Comparison of ENCODE assay signal across 15 mouse cellular contexts in genomic region chr14:73092871-73093270, GRCm38 (mm10). TPM values are rescaled to one million over a fixed set of nuclear protein-coding genes. Genes with fewer than 3 reads are reported as not detected.
"Had no signal": no experiment of that assay in that cellular context is flagged by ENCODE, and none has a peak within 500 bp of the region (broad histone marks: within the 10 kb centered on the region; RNA-seq: fewer than 3 reads in every experiment).

No protein-coding gene starts in this region.

- H3K27ac ChIP-seq: midbrain, embryonic 10.5 days; midbrain, embryonic 12.5 days; neural tube, embryonic 13.5 days; neural tube, embryonic 15.5 days had no signal

- H3K4me2 ChIP-seq: lung, embryonic 14.5 days; midbrain, embryonic 12.5 days; neural tube, embryonic 13.5 days; neural tube, embryonic 15.5 days had no signal

- H3K36me3 ChIP-seq: midbrain, embryonic 10.5 days; midbrain, embryonic 12.5 days; neural tube, embryonic 13.5 days; neural tube, embryonic 15.5 days had no signal

- H3K4me3 ChIP-seq: midbrain, embryonic 10.5 days; midbrain, embryonic 12.5 days; myocyte; neural tube, embryonic 13.5 days; neural tube, embryonic 15.5 days had no signal

- H3K9ac ChIP-seq: lung, embryonic 14.5 days; midbrain, embryonic 12.5 days; neural tube, embryonic 13.5 days; neural tube, embryonic 15.5 days had no signal

- H3K27me3 ChIP-seq: midbrain, embryonic 12.5 days; neural tube, embryonic 13.5 days; neural tube, embryonic 15.5 days had no signal

- H3K9me3 ChIP-seq: midbrain, embryonic 10.5 days; midbrain, embryonic 12.5 days; neural tube, embryonic 13.5 days; neural tube, embryonic 15.5 days had no signal

- H3K4me1 ChIP-seq: midbrain, embryonic 10.5 days; midbrain, embryonic 12.5 days; neural tube, embryonic 13.5 days; neural tube, embryonic 15.5 days had no signal

- DNase-seq: lung, adult 18-20 months; lung, embryonic 14.5 days; lung, postnatal 10 days; lung, postnatal 4 days; midbrain, embryonic 14.5 days; right cerebral cortex, postnatal 14 days; thymus, adult 18-20 months; thymus, postnatal 14 days; thymus, postnatal 36 days had no signal

- ATAC-seq: midbrain, embryonic 16.5 days had no signal

RNA-seq across cellular contexts. Expression of gene Cysltr2, which starts 44.0 kb away (rescaled TPM):
- polyA plus RNA-seq: lung, embryonic 14.5 days; midbrain, embryonic 10.5 days; midbrain, embryonic 12.5 days; midbrain, embryonic 16.5 days; myocyte had no signal
